Mouse (Mus musculus): Measurements from ENCODE around the gene Gnaq. TPM values are rescaled to one million over a fixed set of nuclear protein-coding genes. Genes with fewer than 3 reads are reported as not detected.

Gnaq gene
- polyA plus RNA-seq, 1 experiment, result 244 TPM

GRCm38 (mm10) chr19:16322986-16323385 is 190.4 kb downstream of the Gnaq start:
- peaks cover 7% of the 10 kb centered on the region for H3K4me1 ChIP-seq (ENCODE audit: control insufficient read depth, insufficient read depth, low read length)
- no peak overlapping the region for H3K27ac ChIP-seq (ENCODE audit: insufficient read depth, low read depth, low read length)
- H3K4me3 ChIP-seq (ENCODE audit: insufficient read depth, low read depth, low read length), result no peak overlapping the region
- 94% methylated on average over 6 of the region's 6 CpGs for WGBS
- TF ChIP-seq CTCF (IDR thresholded peaks at IDR 0.05; ENCODE audit: insufficient read depth, low read depth, low read length), result no peak
- TF ChIP-seq POLR2A (IDR thresholded peaks at IDR 0.05; ENCODE audit: insufficient read depth, low read depth, low read length), result no peak

- Histone ChIP-seq H3K4me3 (ENCODE audit: insufficient read depth, low read depth, low read length) (no peak overlapping the region), H3K27ac (ENCODE audit: insufficient read depth, low read depth, low read length) (no peak overlapping the region), H3K4me1 (ENCODE audit: control insufficient read depth, insufficient read depth, low read length) (peaks cover 5% of the 10 kb centered on the region)
- TF ChIP-seq POLR2A (IDR thresholded peaks at IDR 0.05; ENCODE audit: insufficient read depth, low read depth, low read length) (no peak), CTCF (IDR thresholded peaks at IDR 0.05; ENCODE audit: insufficient read depth, low read depth, low read length) (no peak)
- 91% methylated on average over 3 of the region's 3 CpGs for WGBS
Measured at GRCm38 (mm10) chr19:16324239-16324638, 191.6 kb downstream of the Gnaq start.

DNA sequence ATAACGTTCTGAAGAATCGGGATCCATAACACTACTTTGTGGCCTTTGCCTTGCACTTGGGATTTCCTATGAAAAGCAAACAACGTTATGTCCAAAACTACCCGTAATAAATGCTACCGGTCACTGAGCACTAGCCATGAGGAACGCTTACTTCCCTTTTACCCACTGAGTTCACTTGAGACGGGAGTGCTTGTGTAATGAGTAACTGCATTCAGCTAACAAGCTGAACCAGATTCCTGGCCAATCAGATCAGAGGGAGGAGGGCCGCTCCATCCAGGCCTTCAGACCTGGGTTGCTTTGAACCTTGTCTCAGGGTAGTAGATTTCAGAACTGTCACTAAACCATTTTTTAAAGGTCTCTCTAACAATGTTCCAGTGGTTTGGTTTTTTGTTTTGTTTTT is 193.3 kb downstream of the Gnaq start:
- no peak overlapping the region for H3K27ac ChIP-seq (ENCODE audit: insufficient read depth, low read depth, low read length)
- peaks cover 5% of the 10 kb centered on the region for H3K4me1 ChIP-seq (ENCODE audit: control insufficient read depth, insufficient read depth, low read length)
- no peak for TF ChIP-seq CTCF (IDR thresholded peaks at IDR 0.05; ENCODE audit: insufficient read depth, low read depth, low read length)
- no peak for TF ChIP-seq POLR2A (IDR thresholded peaks at IDR 0.05; ENCODE audit: insufficient read depth, low read depth, low read length)
- no peak overlapping the region for H3K4me3 ChIP-seq (ENCODE audit: insufficient read depth, low read depth, low read length)
- 60% methylated on average over 8 of the region's 8 CpGs for WGBS

DNA sequence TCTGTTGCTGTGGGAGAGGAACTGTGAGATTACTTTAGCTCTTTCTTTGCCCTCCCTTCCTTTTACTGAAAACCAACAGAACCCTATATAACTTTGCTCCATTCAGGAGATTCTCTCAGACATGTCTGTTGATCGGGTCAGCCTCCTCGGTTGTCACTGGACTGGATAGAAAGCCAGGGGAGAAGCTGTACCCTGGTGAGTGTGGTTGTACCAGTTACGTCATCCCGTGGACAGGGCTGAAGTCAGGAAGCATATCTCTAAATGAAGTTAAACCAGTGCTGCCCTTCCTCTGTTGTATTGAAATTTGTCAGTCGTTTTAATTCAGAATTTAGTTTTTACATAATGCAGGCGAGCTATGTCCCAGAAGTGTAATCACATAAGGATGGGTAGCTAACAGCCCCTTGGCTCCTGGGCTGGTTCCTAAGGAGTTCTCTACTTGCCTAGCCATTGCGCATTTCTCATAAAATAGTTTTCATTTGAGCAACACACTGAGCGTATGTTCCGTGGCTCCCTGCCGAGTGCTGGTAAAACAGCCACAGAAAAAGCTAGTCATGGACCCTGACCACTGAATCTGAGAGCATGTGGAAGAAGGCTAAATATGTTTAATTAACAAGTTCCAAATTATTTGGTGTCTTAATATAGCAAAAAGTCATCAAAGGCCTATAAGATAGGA is 194.9 kb downstream of the Gnaq start:
- peaks cover 5% of the 10 kb centered on the region for H3K4me1 ChIP-seq (ENCODE audit: control insufficient read depth, insufficient read depth, low read length)
- WGBS, result 50% methylated on average over 10 of the region's 10 CpGs
- TF ChIP-seq CTCF (IDR thresholded peaks at IDR 0.05; ENCODE audit: insufficient read depth, low read depth, low read length) (no peak), POLR2A (IDR thresholded peaks at IDR 0.05; ENCODE audit: insufficient read depth, low read depth, low read length) (no peak)
- H3K4me3 ChIP-seq (ENCODE audit: insufficient read depth, low read depth, low read length), result no peak overlapping the region
- peak overlapping the region; percentile 75 for H3K27ac ChIP-seq (ENCODE audit: insufficient read depth, low read depth, low read length)

- H3K4me1 ChIP-seq (ENCODE audit: control insufficient read depth, insufficient read depth, low read length), result peaks cover 8% of the 10 kb centered on the region
- TF ChIP-seq CTCF (IDR thresholded peaks at IDR 0.05; ENCODE audit: insufficient read depth, low read depth, low read length), result no peak
- TF ChIP-seq POLR2A (IDR thresholded peaks at IDR 0.05; ENCODE audit: insufficient read depth, low read depth, low read length), result no peak
- H3K27ac ChIP-seq (ENCODE audit: insufficient read depth, low read depth, low read length), result peak overlapping the region; percentile 75
- no peak overlapping the region for H3K4me3 ChIP-seq (ENCODE audit: insufficient read depth, low read depth, low read length)
- WGBS, result 20% methylated on average over 7 of the region's 7 CpGs
Measured at GRCm38 (mm10) chr19:16328074-16328850, 195.6 kb downstream of the Gnaq start.

- TF ChIP-seq POLR2A (IDR thresholded peaks at IDR 0.05; ENCODE audit: insufficient read depth, low read depth, low read length), result no peak
- no peak for TF ChIP-seq CTCF (IDR thresholded peaks at IDR 0.05; ENCODE audit: insufficient read depth, low read depth, low read length)
- Histone ChIP-seq H3K4me3 (ENCODE audit: insufficient read depth, low read depth, low read length) (no peak overlapping the region), H3K4me1 (ENCODE audit: control insufficient read depth, insufficient read depth, low read length) (peaks cover 8% of the 10 kb centered on the region), H3K27ac (ENCODE audit: insufficient read depth, low read depth, low read length) (no peak overlapping the region)
Measured at GRCm38 (mm10) chr19:16329056-16329455, 196.4 kb downstream of the Gnaq start.

- no peak for TF ChIP-seq CTCF (IDR thresholded peaks at IDR 0.05; ENCODE audit: insufficient read depth, low read depth, low read length)
- TF ChIP-seq POLR2A (IDR thresholded peaks at IDR 0.05; ENCODE audit: insufficient read depth, low read depth, low read length), result no peak
- peaks cover 8% of the 10 kb centered on the region for H3K4me1 ChIP-seq (ENCODE audit: control insufficient read depth, insufficient read depth, low read length)
- H3K4me3 ChIP-seq (ENCODE audit: insufficient read depth, low read depth, low read length), result no peak overlapping the region
- 91% methylated on average over 6 of the region's 6 CpGs for WGBS
- H3K27ac ChIP-seq (ENCODE audit: insufficient read depth, low read depth, low read length), result no peak overlapping the region
Measured at GRCm38 (mm10) chr19:16329648-16330047, 197.0 kb downstream of the Gnaq start.

DNA sequence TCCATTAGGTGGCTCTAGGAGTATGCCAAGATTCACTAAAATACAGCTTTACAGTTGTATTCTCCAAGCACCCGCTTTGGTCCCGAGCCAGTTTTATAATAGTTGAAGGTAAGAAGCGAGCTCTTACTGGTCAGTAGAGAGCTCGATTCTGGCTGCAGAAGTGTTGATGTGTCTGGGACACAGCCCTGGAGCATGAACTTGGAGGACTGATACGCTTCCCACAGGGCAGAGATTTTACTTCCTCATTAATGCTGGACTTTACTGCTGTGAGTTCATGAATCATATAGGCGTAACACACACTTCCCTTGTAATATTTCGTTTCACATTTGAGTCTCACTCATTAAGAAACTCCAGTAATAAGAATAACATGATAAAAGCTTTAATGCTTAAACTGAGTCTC is 197.5 kb downstream of the Gnaq start:
- Histone ChIP-seq H3K4me3 (ENCODE audit: insufficient read depth, low read depth, low read length) (no peak overlapping the region), H3K27ac (ENCODE audit: insufficient read depth, low read depth, low read length) (no peak overlapping the region), H3K4me1 (ENCODE audit: control insufficient read depth, insufficient read depth, low read length) (peaks cover 8% of the 10 kb centered on the region)
- WGBS, result 84% methylated on average over 7 of the region's 7 CpGs
- TF ChIP-seq CTCF (IDR thresholded peaks at IDR 0.05; ENCODE audit: insufficient read depth, low read depth, low read length) (no peak), POLR2A (IDR thresholded peaks at IDR 0.05; ENCODE audit: insufficient read depth, low read depth, low read length) (no peak)

DNA sequence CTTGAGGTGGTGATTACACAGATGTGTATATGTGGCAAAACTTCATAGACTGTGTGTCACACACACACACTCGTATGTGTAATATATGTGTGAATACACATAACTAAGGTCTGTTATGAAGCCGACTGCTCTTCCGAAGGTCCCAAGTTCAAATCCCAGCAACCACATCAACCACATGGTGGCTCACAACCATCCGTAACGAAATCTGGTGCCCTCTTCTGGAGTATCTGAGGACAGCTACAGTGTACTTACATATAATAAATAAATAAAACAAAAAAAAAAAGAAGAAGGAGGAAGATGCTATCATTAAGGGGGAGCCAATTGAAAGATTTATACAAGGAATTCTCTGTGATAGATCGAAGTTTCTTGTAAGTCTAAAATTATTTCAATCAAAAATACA is 198.4 kb downstream of the Gnaq start:
- 95% methylated on average over 6 of the region's 6 CpGs for WGBS
- H3K4me3 ChIP-seq (ENCODE audit: insufficient read depth, low read depth, low read length), result no peak overlapping the region
- H3K27ac ChIP-seq (ENCODE audit: insufficient read depth, low read depth, low read length), result no peak overlapping the region
- no peak for TF ChIP-seq POLR2A (IDR thresholded peaks at IDR 0.05; ENCODE audit: insufficient read depth, low read depth, low read length)
- no peak for TF ChIP-seq CTCF (IDR thresholded peaks at IDR 0.05; ENCODE audit: insufficient read depth, low read depth, low read length)
- peaks cover 8% of the 10 kb centered on the region for H3K4me1 ChIP-seq (ENCODE audit: control insufficient read depth, insufficient read depth, low read length)
